27 mouse cellular contexts compared by ENCODE assay signal in genomic region chr2:128230921-128231320, GRCm38 (mm10).
"Had no signal": no experiment of that assay in that cellular context is flagged by ENCODE, and none has a peak within 500 bp of the region (broad histone marks: within the 10 kb centered on the region; RNA-seq: fewer than 3 reads in every experiment).

No protein-coding gene starts in this region.

- H3K9me3 ChIP-seq: heart, embryonic 13.5 days; heart, embryonic 15.5 days; hindbrain, embryonic 13.5 days; hindbrain, embryonic 15.5 days; kidney, embryonic 15.5 days; limb, embryonic 13.5 days; limb, embryonic 15.5 days; liver, embryonic 13.5 days; liver, embryonic 15.5 days had no signal

- H3K27me3 ChIP-seq: heart, embryonic 13.5 days; heart, embryonic 15.5 days; hindbrain, embryonic 13.5 days; hindbrain, embryonic 15.5 days; kidney, embryonic 15.5 days; limb, embryonic 13.5 days; limb, embryonic 15.5 days; liver, embryonic 13.5 days; liver, embryonic 15.5 days had no signal

- H3K4me2 ChIP-seq: heart, embryonic 11.5 days; heart, embryonic 13.5 days; heart, embryonic 15.5 days; hindbrain, embryonic 13.5 days; hindbrain, embryonic 15.5 days; kidney, embryonic 15.5 days; limb, embryonic 13.5 days; limb, embryonic 15.5 days; liver, embryonic 13.5 days; liver, embryonic 15.5 days had no signal

- H3K4me1 ChIP-seq: hindbrain, embryonic 13.5 days; hindbrain, embryonic 15.5 days; limb, embryonic 15.5 days; liver, embryonic 15.5 days had no signal

- H3K9ac ChIP-seq: heart, embryonic 13.5 days; heart, embryonic 15.5 days; hindbrain, embryonic 13.5 days; hindbrain, embryonic 15.5 days; kidney, embryonic 15.5 days; limb, embryonic 13.5 days; limb, embryonic 15.5 days; liver, embryonic 13.5 days; liver, embryonic 15.5 days had no signal

- H3K36me3 ChIP-seq: heart, embryonic 13.5 days; heart, embryonic 15.5 days; hindbrain, embryonic 13.5 days; hindbrain, embryonic 15.5 days; kidney, embryonic 15.5 days; limb, embryonic 13.5 days; limb, embryonic 15.5 days; liver, embryonic 13.5 days; liver, embryonic 15.5 days had no signal

- H3K4me3 ChIP-seq: gastrocnemius, adult 2 months; heart, embryonic 13.5 days; heart, embryonic 15.5 days; hindbrain, embryonic 13.5 days; hindbrain, embryonic 15.5 days; kidney, embryonic 15.5 days; limb, embryonic 13.5 days; limb, embryonic 15.5 days; liver, embryonic 13.5 days; liver, embryonic 15.5 days had no signal

- H3K27ac ChIP-seq: gastrocnemius, adult 2 months; heart, embryonic 13.5 days; heart, embryonic 15.5 days; hindbrain, embryonic 13.5 days; hindbrain, embryonic 15.5 days; hindbrain, postnatal 0 days; kidney, embryonic 15.5 days; kidney, postnatal 0 days; limb, embryonic 13.5 days; limb, embryonic 15.5 days; liver, embryonic 13.5 days; liver, embryonic 15.5 days had no signal

- ATAC-seq: hindbrain, postnatal 0 days; intestine, embryonic 16.5 days had no signal

- DNase-seq: gastrocnemius, adult 2 months; gastrocnemius, postnatal 10 days; gastrocnemius, postnatal 25 days; heart, adult 18-20 months; heart, postnatal 14 days; heart, postnatal 36 days; kidney, adult 11 months; kidney, adult 2 months; kidney, adult 9 months; kidney, postnatal 14 days; kidney, postnatal 36 days; layer of hippocampus, adult 9-11 months; layer of hippocampus, postnatal 36 days; left cerebral cortex, postnatal 4 days; liver, embryonic 13.5 days had no signal
